Mouse (Mus musculus) forebrain, embryonic 14.5 days (tissue): ENCODE data around the gene Ikzf4. TPM values are rescaled to one million over a fixed set of nuclear protein-coding genes. Genes with fewer than 3 reads are reported as not detected.

Source experiments
- ATAC-seq: fragments of 200-750 bp; cut with Nextera tagmentation; 2 replicates; pipeline ENCODE4 v1.8.0; 2017; ENCODE audit warnings: mild to moderate bottlenecking, moderate library complexity
- DNase-seq: peaks from one replicate; pipeline ENCODE4 v3.0.0-alpha.2; 2015; ENCODE audit warnings: low spot score
- H3K27ac ChIP-seq: fragments of 300-500 bp; sonication (generic); 2 replicates; pipeline ENCODE4 v1.5.1; 2014; ENCODE audit warnings: low read depth, mild to moderate bottlenecking, control low read depth, low read length, moderate library complexity
- H3K27me3 ChIP-seq: fragments of 300-500 bp; sonication (generic); replicated peaks from 2 replicates; pipeline ENCODE4 v1.6.1; 2014; ENCODE audit warnings: low read length, control low read depth, mixed read lengths; ENCODE audit not compliant: control insufficient read depth, insufficient read depth
- H3K36me3 ChIP-seq: fragments of 300-500 bp; sonication (generic); 2 replicates; pipeline ENCODE4 v1.6.1; 2014; ENCODE audit warnings: low read length, control low read depth; ENCODE audit not compliant: control insufficient read depth, insufficient read depth
- H3K4me1 ChIP-seq: fragments of 300-500 bp; sonication (generic); 2 replicates; pipeline ENCODE4 v1.6.1; 2014; ENCODE audit warnings: antibody characterized with exemption, low read length, control low read depth; ENCODE audit not compliant: control insufficient read depth, insufficient read depth
- H3K4me2 ChIP-seq: fragments of 300-500 bp; sonication (generic); 2 replicates; pipeline ENCODE4 v1.6.1; 2014; ENCODE audit warnings: mild to moderate bottlenecking, control low read depth, low read length
- H3K4me3 ChIP-seq: fragments of 300-500 bp; sonication (generic); 2 replicates; pipeline ENCODE4 v1.5.1; 2014; ENCODE audit warnings: low read depth, low read length, control low read depth
- H3K9ac ChIP-seq: fragments of 300-500 bp; sonication (generic); 2 replicates; pipeline ENCODE4 v1.6.1; 2014; ENCODE audit warnings: mild to moderate bottlenecking, low read length, control low read depth, moderate library complexity
- H3K9me3 ChIP-seq: fragments of 300-500 bp; sonication (generic); replicated peaks from 2 replicates; pipeline ENCODE4 v1.6.1; 2016; ENCODE audit warnings: low read length, control low read depth, mixed read lengths; ENCODE audit not compliant: control insufficient read depth
- WGBS: fragments of 180-500 bp; shearing (Covaris S2); extraction: QIAGEN DNeasy Blood & Tissue Kit; methylation state at CpG from one replicate; pipeline ENCODE4 v1.1.7; 2014; 5-methylcytosine and 5-hydroxymethylcytosine counted together
- polyA plus RNA-seq: library from polyadenylated mRNA; unstranded; fragments of >200 nt; fragmentation: Nextera tagmentation; extraction: Ambion mirVana; gene quantifications from 2 replicates; pipeline ENCODE4 v1.2.1, GENCODE M21; 2014

Gene Ikzf4
- polyA plus RNA-seq, 1 experiment from 2014 or later = 6.5 TPM

DNA sequence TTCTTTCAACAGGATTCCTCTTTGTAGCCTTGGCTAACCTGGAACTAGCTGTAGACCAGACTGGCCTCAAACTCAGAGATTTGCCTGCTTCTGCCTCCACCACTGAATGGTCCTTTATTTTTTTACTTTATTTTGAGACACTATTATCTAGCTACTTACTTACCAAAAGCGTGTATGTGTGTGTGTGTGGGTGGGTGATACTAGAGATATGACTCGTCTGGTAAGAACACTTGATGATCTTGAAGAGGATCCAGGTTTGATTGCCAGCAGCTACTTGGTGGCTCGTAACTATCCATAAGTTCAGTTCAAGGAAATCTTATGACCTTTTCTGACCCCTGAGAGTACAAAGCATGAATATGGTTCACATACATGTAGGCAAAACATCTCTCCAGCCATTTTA lies 19.5 kb upstream of the Ikzf4 start:
- Histone ChIP-seq H3K4me3 (no peak overlapping the region), H3K4me2 (no peak overlapping the region), H3K9me3 (no peaks in the 10 kb centered on the region), H3K27me3 (no peaks in the 10 kb centered on the region), H3K4me1 (0 out of 2 replicates have a peak, but pooled peaks cover 6% of the 10 kb centered on the region), H3K27ac (no peak overlapping the region), H3K36me3 (no peaks in the 10 kb centered on the region), H3K9ac (no peak overlapping the region)
- ATAC-seq (no peak), DNase-seq (no peak)
- WGBS = 86% methylated on average over 3 of the region's 3 CpGs

DNA sequence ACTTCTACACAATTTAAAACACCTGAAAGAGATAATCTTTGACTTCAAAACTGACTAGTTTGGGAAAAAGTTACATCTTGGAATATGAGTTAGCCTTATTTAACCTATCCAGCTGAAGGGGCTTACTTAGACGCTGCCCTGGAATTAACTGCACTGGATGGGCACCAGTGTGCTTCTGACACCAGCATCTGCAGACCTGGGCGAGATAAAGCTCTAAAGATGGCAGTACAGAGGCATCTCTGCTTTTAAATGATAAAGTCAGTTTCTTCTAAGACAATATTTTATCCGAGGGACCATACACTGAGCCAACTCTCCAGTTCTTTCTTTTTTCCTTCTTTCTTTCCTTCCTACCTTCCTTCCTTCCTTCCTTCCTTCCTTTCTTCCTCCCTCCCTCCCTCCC lies 19.0 kb upstream of the Ikzf4 start:
- Histone ChIP-seq H3K27ac (no peak overlapping the region), H3K9ac (no peak overlapping the region), H3K36me3 (no peaks in the 10 kb centered on the region), H3K27me3 (no peaks in the 10 kb centered on the region), H3K4me2 (no peak overlapping the region), H3K4me3 (no peak overlapping the region), H3K4me1 (0 out of 2 replicates have a peak, but pooled peaks cover 6% of the 10 kb centered on the region), H3K9me3 (no peaks in the 10 kb centered on the region)
- DNase-seq = no peak
- no peak for ATAC-seq
- 72% methylated on average over 3 of the region's 3 CpGs for WGBS

DNA sequence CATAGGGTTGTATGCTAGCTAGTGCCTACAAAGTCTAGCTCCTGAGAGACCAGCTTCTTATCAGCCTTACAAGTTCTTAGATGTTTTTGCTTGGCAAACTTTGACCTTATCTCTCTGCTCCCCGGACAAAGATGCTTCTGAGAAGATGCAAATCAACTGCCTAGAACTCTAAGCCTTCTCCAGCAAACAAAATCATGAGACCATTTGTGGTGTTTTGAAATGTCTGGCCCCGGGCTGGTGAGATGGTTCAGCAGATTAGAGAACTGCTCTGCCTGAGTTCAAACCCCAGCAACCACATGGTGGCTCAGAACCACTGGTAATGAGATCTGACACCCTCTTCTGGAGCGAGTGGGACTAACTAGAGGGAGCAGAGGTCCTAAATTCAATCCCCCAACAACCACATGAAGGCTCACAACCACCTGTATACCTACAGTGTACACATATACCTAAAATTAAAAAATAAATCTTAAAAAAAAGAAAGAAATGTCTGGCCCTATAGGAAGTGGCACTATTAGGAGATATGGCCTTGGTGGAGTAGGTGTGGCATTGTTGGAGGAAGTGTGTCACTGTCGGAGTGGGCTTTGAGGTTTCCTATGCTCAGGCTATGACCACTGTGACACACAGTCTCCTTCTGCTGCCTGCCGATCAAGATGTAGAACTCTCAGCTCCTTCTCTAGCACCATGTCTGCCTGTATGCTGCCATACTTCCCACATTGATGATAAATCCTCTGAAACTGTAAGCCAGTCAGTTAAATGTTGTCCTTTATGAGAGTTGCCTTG lies 17.8 kb upstream of the Ikzf4 start:
- Histone ChIP-seq H3K9me3 (no peaks in the 10 kb centered on the region), H3K4me2 (no peak overlapping the region), H3K9ac (no peak overlapping the region), H3K27me3 (no peaks in the 10 kb centered on the region), H3K27ac (no peak overlapping the region), H3K4me3 (no peak overlapping the region), H3K36me3 (no peaks in the 10 kb centered on the region), H3K4me1 (0 out of 2 replicates have a peak, but pooled peaks cover 4% of the 10 kb centered on the region)
- whole genome bisulfite sequencing = 75% methylated on average over 5 of the region's 5 CpGs
- DNase-seq = no peak
- no peak for ATAC-seq

DNA sequence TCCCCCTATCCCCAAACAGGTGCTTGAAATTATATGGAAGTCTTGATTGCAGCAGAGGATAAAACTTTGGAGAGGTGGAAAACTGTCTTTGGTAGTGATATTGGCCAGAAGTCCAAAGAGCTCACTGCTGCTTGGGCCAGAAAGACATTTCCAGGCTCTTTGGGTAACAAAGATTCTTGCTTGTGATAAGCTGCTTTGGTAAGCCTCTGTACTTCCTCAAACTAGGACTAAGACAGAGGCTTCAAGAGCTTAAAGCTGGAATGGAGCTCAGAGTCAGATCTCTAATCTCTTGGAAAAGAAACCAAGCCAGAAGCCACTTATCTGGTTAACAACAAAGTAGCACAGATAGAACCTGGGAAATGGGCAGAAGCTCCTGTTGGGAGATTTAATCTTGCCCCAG lies 16.7 kb upstream of the Ikzf4 start:
- no peak for ATAC-seq
- no peak overlapping the region for H3K9ac ChIP-seq
- no peak for DNase-seq
- H3K4me2 ChIP-seq = no peak overlapping the region
- no peak overlapping the region for H3K27ac ChIP-seq
- H3K4me3 ChIP-seq = no peak overlapping the region
- H3K9me3 ChIP-seq = no peaks in the 10 kb centered on the region
- no peaks in the 10 kb centered on the region for H3K4me1 ChIP-seq
- H3K27me3 ChIP-seq = no peaks in the 10 kb centered on the region
- H3K36me3 ChIP-seq = no peaks in the 10 kb centered on the region

DNA sequence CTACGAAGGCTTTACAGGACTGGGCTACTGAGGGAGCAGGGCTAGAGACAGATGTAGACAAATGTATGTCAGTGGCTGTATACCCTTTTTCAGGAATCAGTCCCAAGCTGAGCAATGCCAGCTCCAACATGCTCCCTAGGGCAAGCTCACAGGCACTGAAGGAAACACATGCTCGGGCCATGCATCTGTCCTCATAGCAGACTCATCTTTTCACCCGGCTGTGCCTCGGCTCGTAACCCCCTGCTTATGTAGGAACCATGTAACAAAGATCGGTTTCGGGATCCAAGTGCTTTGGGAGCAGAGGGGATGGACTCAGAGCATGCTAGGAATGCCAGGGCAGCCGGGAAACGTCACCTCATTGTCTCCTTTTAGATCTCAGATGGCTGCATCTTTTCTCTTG lies 13.7 kb upstream of the Ikzf4 start:
- no peak for ATAC-seq

DNA sequence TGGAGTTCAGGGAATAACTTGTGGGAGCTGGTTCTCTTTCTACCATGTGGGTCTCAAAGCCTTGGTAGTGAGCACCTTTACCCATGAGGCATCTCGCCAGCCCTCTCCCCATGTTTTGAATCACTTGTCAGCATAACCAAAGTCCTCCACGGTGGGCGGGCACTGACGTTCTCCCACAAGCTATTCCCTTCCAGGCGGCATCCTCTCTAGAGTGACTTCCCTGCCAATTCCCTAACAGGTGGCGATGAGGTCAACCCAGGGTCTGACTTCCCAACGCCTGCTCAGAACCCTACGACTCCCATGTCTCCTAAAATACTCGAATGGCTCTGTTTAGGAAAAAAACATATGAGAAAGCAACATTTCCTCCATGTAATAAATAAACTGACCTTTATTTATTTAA lies 12.1 kb upstream of the Ikzf4 start:
- WGBS = 59% methylated on average over 9 of the region's 9 CpGs
- H3K36me3 ChIP-seq = no peaks in the 10 kb centered on the region
- H3K27ac ChIP-seq = no peak overlapping the region
- H3K4me1 ChIP-seq = no peaks in the 10 kb centered on the region
- DNase-seq (no peak), ATAC-seq (no peak)
- no peaks in the 10 kb centered on the region for H3K9me3 ChIP-seq
- no peak overlapping the region for H3K9ac ChIP-seq
- no peaks in the 10 kb centered on the region for H3K27me3 ChIP-seq
- H3K4me3 ChIP-seq = no peak overlapping the region
- H3K4me2 ChIP-seq = no peak overlapping the region

More for the DNA sequence above, 13.7 kb upstream of the Ikzf4 start:
- Histone ChIP-seq H3K9ac (no peak overlapping the region), H3K36me3 (no peaks in the 10 kb centered on the region), H3K4me2 (no peak overlapping the region), H3K4me3 (no peak overlapping the region), H3K4me1 (no peaks in the 10 kb centered on the region), H3K27me3 (no peaks in the 10 kb centered on the region), H3K9me3 (no peaks in the 10 kb centered on the region), H3K27ac (no peak overlapping the region)
- DNase-seq = no peak
- 67% methylated on average over 9 of the region's 9 CpGs for WGBS

DNA sequence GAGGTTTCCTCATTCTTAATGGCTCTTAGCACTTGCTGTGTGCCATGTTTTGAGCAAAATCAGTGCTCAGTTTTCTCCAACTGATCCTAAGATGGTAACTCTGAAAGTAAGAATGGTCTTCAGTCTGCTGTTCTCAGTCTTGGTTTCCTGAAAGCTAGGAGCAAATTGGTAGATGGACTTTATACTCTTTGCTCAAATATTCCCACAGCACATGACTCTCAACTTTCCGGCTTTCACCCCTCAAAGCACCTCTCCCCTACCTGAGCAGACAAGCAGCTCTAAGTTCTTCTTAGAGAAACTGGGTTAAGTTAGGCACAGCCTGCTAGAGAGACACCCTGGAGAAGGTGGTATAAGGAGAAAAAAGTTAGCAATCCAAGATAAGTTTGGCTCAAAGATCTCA lies 10.9 kb upstream of the Ikzf4 start:
- 96% methylated on average over 1 of the region's 1 CpGs for WGBS
- no peaks in the 10 kb centered on the region for H3K4me1 ChIP-seq
- ATAC-seq (no peak), DNase-seq (no peak)
- H3K9me3 ChIP-seq = no peaks in the 10 kb centered on the region
- no peaks in the 10 kb centered on the region for H3K36me3 ChIP-seq
- H3K4me2 ChIP-seq = no peak overlapping the region
- no peak overlapping the region for H3K4me3 ChIP-seq
- no peak overlapping the region for H3K27ac ChIP-seq
- H3K9ac ChIP-seq = no peak overlapping the region
- H3K27me3 ChIP-seq = no peaks in the 10 kb centered on the region

DNA sequence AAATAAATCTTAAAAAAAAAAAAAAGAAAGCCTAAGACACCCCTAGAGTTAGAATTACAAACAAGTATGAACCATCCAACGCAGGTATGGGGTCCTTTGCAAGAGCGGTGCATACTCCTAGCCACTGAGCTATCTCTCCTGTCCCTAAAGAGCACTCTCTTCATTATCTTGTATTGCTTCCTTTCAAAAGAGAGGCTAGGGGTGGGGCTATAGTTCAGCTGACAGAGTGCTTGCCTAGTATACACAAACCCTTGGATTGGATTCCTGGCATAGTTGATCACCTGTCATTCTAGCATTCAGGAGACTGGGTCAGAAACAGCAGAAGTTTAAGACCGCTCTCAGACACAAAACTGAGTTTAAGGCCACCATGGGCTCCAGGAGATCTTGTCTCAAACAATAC lies 9.5 kb upstream of the Ikzf4 start:
- 89% methylated on average over 3 of the region's 3 CpGs for WGBS
- no peak for DNase-seq

DNA sequence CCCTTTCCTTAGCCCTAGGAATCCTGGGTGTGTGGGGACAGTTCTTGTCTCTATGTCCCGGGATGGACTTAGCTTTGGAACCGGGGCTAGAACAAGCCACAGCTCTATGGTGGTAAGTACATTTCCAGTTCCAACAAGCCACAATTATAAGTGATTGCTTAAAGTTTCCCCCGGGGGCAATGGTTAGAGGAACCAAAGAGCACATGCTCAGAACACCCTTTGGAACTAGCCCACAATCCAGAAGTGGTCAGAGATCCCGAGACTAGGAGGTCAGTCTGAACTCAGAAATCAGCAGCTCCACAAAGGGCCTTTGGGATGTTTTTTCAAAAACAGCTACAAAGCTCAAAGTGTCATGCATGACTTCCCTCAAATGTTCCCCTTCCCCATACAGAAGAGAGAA lies 8.1 kb upstream of the Ikzf4 start:
- H3K27me3 ChIP-seq = no peaks in the 10 kb centered on the region
- H3K4me3 ChIP-seq = no peak overlapping the region
- WGBS = 79% methylated on average over 4 of the region's 4 CpGs
- no peaks in the 10 kb centered on the region for H3K4me1 ChIP-seq
- H3K36me3 ChIP-seq = no peaks in the 10 kb centered on the region
- no peaks in the 10 kb centered on the region for H3K9me3 ChIP-seq
- no peak overlapping the region for H3K9ac ChIP-seq
- no peak for DNase-seq
- H3K4me2 ChIP-seq = no peak overlapping the region
- no peak overlapping the region for H3K27ac ChIP-seq
- no peak for ATAC-seq

More for the DNA sequence above, 9.5 kb upstream of the Ikzf4 start:
- Histone ChIP-seq H3K27me3 (no peaks in the 10 kb centered on the region), H3K4me3 (no peak overlapping the region), H3K9me3 (no peaks in the 10 kb centered on the region), H3K4me2 (no peak overlapping the region), H3K9ac (no peak overlapping the region), H3K36me3 (no peaks in the 10 kb centered on the region), H3K27ac (no peak overlapping the region), H3K4me1 (no peaks in the 10 kb centered on the region)
- ATAC-seq = no peak
